Mouse (Mus musculus): ENCODE data around the gene Cers6. TPM values are rescaled to one million over a fixed set of nuclear protein-coding genes. Genes with fewer than 3 reads are reported as not detected.

Gene Cers6
- polyA plus RNA-seq, 1 experiment from 2014 or later: 24.1 TPM

DNA sequence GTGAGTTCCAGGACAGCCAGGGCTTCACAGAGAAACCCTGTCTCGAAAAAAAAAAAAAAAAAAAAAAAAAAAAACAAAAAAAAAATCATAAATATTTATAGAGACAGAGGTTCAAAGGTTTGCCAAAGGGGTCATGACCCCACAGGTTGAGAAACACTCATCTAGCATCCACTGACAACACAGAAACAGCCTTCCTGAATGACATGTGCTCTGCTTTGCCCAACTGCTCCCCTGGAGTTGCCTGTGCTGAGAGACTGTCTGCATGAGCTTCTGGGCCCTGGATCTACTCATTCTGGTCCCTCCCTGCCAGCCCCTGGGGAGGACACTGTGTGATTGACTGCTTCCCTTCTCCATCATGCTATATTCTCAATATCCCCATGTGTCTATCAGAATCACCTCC lies 190.4 kb downstream of the Cers6 start:
- peaks cover 19% of the 10 kb centered on the region for H3K4me1 ChIP-seq
- H3K27ac ChIP-seq: no peak overlapping the region
- no peak for DNase-seq (ENCODE audit: extremely low spot score, low spot score)
- peaks cover 26% of the 10 kb centered on the region for H3K27me3 ChIP-seq (ENCODE audit: poor library complexity, severe bottlenecking)
- no peaks in the 10 kb centered on the region for H3K9me3 ChIP-seq
- H3K36me3 ChIP-seq (replicated peaks): no peaks in the 10 kb centered on the region
- H3K4me3 ChIP-seq: no peak overlapping the region
- 57% methylated on average over 1 of the region's 1 CpGs for WGBS

DNA sequence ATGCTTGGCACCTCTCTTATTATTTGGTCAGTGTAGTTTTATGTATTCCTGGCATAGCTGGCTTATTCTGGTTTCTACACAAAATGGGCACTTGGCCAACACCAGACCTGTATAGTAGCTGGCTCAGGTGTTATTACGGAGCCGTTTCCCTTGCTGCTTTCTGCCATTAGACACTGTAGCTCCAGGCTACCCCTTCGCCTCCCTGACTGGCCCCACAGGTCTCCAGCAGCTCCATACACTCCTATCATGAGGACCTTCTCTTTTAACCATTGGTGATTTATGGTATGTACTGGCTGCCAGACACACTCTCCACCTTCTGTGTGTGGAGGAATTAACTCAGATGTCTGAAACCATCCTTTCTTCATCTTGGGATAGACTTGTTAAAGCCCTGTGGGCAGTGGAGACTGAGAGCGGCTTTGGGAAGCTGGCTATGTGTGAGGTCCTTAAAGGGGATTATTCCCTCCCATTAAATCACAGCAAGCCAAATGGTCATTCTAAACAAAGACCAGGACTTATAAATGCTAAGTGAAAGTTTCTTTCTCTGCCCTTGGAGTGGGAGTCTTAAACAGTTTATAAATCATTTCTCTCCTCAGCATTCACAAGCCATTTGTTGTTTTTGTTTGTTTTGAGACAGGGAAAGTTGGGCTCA lies 192.1 kb downstream of the Cers6 start:
- Histone ChIP-seq H3K27ac (no peak overlapping the region), H3K36me3 (replicated peaks) (no peaks in the 10 kb centered on the region), H3K27me3 (ENCODE audit: poor library complexity, severe bottlenecking) (peaks cover 26% of the 10 kb centered on the region), H3K9me3 (no peaks in the 10 kb centered on the region), H3K4me1 (peaks cover 21% of the 10 kb centered on the region), H3K4me3 (no peak overlapping the region)
- WGBS: 59% methylated on average over 4 of the region's 4 CpGs
- no peak for DNase-seq (ENCODE audit: extremely low spot score, low spot score)

DNA sequence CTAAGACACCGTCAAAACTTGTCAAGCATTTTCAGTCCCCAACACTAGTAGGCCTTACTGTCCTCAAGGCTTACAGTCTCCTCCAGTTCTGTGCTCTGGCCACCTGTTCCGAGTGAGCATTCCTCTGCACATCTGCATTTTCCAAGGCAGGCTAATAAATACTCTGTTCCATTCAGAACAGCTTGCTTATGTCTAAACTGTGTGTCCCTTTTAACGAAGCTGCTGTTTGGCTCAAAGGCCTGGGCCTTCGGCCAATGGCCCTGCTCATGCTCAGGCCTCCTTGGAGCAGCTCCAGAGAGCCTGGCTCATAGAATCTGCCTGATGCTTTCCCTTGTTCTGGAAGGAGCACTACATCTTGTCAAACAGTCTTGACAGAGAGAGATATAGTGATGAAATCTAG lies 193.0 kb downstream of the Cers6 start:
- no peak for DNase-seq (ENCODE audit: extremely low spot score, low spot score)
- H3K27ac ChIP-seq: no peak overlapping the region
- H3K9me3 ChIP-seq: no peaks in the 10 kb centered on the region
- peaks cover 20% of the 10 kb centered on the region for H3K4me1 ChIP-seq
- no peaks in the 10 kb centered on the region for H3K36me3 ChIP-seq (replicated peaks)
- H3K4me3 ChIP-seq: no peak overlapping the region
- peaks cover 26% of the 10 kb centered on the region for H3K27me3 ChIP-seq (ENCODE audit: poor library complexity, severe bottlenecking)
- 79% methylated on average over 4 of the region's 4 CpGs for WGBS

DNA sequence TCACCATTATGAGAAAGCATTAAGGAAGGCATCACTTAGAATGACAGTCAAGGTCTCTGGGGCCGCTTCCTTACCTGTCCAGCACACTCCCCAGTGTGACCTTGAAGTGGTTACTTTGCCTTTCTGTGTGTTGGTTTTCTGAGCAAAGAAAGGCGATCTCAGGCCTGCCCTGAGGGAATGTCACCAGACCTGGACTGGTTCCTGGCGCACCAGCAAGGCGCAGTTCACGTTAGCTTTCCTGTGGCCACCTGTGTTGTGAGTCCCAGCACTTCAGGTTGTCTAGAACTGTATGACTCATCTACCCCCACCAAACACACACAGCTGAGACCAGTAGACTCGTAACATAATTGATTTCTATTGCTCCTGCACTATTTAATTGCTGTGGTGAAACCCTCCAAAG lies 193.9 kb downstream of the Cers6 start:
- WGBS: 92% methylated on average over 6 of the region's 6 CpGs
- no peak overlapping the region for H3K4me3 ChIP-seq
- H3K27me3 ChIP-seq (ENCODE audit: poor library complexity, severe bottlenecking): peaks cover 26% of the 10 kb centered on the region
- H3K27ac ChIP-seq: no peak overlapping the region
- H3K4me1 ChIP-seq: peaks cover 16% of the 10 kb centered on the region
- H3K9me3 ChIP-seq: no peaks in the 10 kb centered on the region
- no peak for DNase-seq (ENCODE audit: extremely low spot score, low spot score)
- no peaks in the 10 kb centered on the region for H3K36me3 ChIP-seq (replicated peaks)

DNA sequence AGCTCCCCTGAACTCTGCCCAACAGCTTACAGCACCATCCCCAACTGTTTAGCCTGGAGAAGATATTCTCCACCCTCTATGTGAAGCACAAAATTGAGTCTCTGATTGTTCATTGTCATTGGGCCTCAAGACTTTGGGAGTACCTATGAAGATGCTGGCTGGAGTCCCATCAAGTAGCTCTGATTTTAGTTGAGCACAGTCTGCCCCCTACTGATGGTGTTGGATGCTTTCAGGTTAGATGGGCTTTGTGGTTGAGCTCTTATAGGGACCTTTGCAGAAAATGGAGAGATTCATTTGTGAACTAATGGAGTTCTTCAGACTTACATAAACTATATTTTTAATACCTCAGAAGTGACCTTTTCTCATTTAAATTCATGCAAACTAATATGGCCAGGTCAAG lies 200.1 kb downstream of the Cers6 start:
- Histone ChIP-seq H3K27ac (no peak overlapping the region), H3K4me3 (no peak overlapping the region), H3K27me3 (ENCODE audit: poor library complexity, severe bottlenecking) (no peaks in the 10 kb centered on the region), H3K9me3 (no peaks in the 10 kb centered on the region), H3K36me3 (replicated peaks) (no peaks in the 10 kb centered on the region), H3K4me1 (peaks cover 3% of the 10 kb centered on the region; the same call in 1 of the 2 replicates)
- DNase-seq (ENCODE audit: extremely low spot score, low spot score): no peak

DNA sequence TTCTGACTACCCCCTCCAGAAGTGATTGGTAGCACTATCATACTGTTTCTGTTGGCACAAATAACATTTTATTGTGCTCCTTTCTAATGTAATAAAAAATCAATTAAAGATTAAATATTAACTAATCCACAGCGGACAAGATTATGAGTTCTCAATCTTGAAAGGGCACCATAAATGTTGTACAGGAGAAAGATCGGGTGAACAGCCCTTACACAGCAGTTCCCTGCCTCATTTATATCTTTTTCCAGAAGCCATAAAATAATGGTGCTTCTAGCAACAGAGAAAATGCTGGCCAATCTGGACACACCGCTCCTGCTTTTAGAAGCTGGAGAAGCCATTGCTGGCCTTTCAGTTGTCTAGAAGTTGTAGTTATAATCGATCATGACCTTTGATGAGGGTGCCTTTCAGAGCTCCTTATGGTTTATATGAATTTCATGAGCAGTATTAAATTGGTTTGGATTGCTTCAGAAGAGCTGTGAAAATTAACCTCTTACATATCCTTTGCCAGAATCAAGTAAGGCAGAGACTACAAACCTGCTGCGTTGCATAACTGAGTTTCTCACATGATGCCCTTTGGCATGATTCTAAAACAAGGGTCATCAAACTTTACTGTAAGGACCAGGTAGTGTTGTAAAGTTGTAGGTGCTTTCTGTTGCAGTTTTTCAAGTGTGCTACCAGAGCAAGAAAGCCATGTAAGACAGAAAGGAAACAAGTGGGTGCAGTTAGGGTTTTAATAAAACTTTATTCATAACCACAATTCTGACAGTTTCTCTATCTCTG lies 200.9 kb downstream of the Cers6 start:
- Histone ChIP-seq H3K36me3 (replicated peaks) (no peaks in the 10 kb centered on the region; the same call in 1 of the 2 replicates), H3K4me3 (no peak overlapping the region), H3K9me3 (no peaks in the 10 kb centered on the region), H3K27ac (no peak overlapping the region), H3K4me1 (no peaks in the 10 kb centered on the region), H3K27me3 (ENCODE audit: poor library complexity, severe bottlenecking) (no peaks in the 10 kb centered on the region)
- 91% methylated on average over 5 of the region's 5 CpGs for WGBS
- DNase-seq (ENCODE audit: extremely low spot score, low spot score): no peak

DNA sequence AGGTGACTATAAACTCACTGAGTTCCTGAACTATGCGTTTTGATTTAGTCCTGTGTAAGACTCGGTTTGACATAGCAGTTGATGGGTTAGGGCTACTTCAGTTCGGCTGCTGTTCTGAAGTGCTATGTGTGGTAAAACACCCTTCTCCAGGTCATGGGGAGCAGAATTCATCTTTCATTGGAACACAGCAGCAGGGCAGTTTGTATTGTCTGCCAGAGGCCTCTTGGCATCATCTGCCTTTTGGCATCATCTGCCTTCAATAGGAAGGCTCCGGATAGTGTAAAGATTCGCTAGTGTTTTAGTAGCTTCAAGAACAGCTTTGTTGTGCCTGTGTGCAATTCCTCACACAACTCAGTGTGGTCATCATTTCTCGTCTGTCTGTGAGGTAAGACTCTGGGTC lies 203.5 kb downstream of the Cers6 start:
- WGBS: 89% methylated on average over 6 of the region's 6 CpGs
- H3K4me1 ChIP-seq: no peaks in the 10 kb centered on the region
- H3K27ac ChIP-seq: no peak overlapping the region

DNA sequence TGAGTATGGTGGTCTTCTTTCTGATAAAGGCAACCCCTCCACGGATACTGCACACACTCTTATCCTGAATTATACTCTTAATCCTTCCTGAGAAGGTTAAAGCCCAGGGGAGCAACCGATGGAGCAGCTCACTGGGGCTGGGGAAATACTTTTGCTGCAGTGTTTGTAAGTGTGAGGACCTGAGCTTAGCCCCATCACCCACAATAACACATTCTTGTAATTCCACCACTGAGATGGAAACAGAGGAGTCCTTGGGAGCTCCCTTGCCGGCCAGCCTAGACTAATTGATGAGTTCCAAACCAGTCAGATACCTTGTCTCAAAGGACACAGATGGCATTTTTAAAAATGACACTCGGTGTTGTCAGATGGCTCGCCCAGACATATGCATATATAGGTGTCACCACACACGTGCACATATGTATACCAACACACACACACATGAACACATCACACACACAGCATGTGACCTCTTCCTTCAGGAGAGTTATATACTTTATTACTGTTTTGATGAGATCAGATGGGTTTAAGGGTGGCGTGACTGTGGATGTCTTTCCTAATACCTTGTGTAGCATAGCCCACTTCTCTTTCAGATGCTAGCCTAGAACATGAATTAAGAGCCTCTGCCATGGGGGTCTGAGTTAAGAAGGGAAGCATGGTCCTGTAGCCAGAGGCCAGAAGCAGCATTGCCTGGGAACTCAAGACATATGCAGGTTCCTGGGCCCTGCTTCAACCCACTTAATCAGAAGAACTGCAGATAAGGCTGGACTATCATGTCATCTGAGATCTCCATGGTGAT lies 210.4 kb downstream of the Cers6 start:
- no peak for DNase-seq (ENCODE audit: extremely low spot score, low spot score)
- Histone ChIP-seq H3K4me3 (no peak overlapping the region), H3K36me3 (replicated peaks) (no peaks in the 10 kb centered on the region; the same call in 1 of the 2 replicates), H3K4me1 (no peaks in the 10 kb centered on the region), H3K27me3 (ENCODE audit: poor library complexity, severe bottlenecking) (no peaks in the 10 kb centered on the region), H3K27ac (no peak overlapping the region), H3K9me3 (no peaks in the 10 kb centered on the region)
- WGBS: 69% methylated on average over 7 of the region's 7 CpGs

More for the DNA sequence above, 203.5 kb downstream of the Cers6 start:
- H3K27me3 ChIP-seq (ENCODE audit: poor library complexity, severe bottlenecking): no peaks in the 10 kb centered on the region
- H3K36me3 ChIP-seq (replicated peaks): no peaks in the 10 kb centered on the region; the same call in 1 of the 2 replicates
- H3K4me3 ChIP-seq: no peak overlapping the region
- H3K9me3 ChIP-seq: no peaks in the 10 kb centered on the region
- DNase-seq (ENCODE audit: extremely low spot score, low spot score): no peak

DNA sequence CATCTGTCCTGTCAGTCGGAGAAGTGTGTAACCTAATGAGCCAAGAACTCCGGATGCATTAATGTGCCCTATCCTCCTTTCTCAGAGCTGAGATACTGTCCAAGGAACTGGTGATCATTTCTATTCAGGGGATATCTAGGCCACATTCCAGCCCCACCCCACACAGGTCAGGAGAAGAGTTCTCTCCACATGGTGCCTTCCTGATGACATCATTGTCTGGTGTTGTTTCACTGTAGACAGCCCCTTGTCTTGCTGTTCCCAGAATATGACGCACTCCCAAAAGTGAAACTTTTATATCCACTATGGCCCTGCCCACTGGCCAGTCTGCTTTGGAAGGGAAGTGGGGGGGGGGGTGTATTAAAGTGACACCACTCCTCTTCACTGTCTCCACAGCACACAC lies 215.9 kb downstream of the Cers6 start:
- Histone ChIP-seq H3K36me3 (replicated peaks) (no peaks in the 10 kb centered on the region), H3K27ac (no peak overlapping the region), H3K9me3 (no peaks in the 10 kb centered on the region), H3K4me1 (no peaks in the 10 kb centered on the region), H3K4me3 (no peak overlapping the region), H3K27me3 (ENCODE audit: poor library complexity, severe bottlenecking) (no peaks in the 10 kb centered on the region)
- WGBS: 95% methylated on average over 3 of the region's 3 CpGs
- no peak for DNase-seq (ENCODE audit: extremely low spot score, low spot score)

DNA sequence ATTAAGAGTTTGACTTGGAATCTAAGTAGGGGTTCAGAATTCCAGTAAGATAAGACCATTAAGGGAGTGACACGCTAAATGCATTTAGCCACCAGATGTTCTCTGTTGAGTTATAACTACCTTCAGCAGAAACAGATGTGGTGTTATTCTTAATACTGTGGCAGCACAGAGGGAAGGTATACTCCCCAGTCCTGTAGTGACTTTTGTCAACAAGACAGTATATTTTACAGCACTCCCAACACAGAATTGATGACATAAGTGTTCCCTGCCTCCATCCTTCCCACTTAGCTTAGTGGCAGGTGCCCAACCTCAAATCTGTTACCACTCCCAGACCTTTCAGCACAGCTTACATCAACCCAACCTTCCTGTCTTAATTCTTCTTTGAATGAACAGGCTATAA lies 219.5 kb downstream of the Cers6 start:
- Histone ChIP-seq H3K36me3 (replicated peaks) (no peaks in the 10 kb centered on the region), H3K4me1 (peaks cover 11% of the 10 kb centered on the region; the same call in 1 of the 2 replicates), H3K9me3 (no peaks in the 10 kb centered on the region), H3K27ac (no peak overlapping the region), H3K27me3 (ENCODE audit: poor library complexity, severe bottlenecking) (no peaks in the 10 kb centered on the region), H3K4me3 (no peak overlapping the region)
- no peak for DNase-seq (ENCODE audit: extremely low spot score, low spot score)
- 88% methylated on average over 1 of the region's 1 CpGs for WGBS

DNA sequence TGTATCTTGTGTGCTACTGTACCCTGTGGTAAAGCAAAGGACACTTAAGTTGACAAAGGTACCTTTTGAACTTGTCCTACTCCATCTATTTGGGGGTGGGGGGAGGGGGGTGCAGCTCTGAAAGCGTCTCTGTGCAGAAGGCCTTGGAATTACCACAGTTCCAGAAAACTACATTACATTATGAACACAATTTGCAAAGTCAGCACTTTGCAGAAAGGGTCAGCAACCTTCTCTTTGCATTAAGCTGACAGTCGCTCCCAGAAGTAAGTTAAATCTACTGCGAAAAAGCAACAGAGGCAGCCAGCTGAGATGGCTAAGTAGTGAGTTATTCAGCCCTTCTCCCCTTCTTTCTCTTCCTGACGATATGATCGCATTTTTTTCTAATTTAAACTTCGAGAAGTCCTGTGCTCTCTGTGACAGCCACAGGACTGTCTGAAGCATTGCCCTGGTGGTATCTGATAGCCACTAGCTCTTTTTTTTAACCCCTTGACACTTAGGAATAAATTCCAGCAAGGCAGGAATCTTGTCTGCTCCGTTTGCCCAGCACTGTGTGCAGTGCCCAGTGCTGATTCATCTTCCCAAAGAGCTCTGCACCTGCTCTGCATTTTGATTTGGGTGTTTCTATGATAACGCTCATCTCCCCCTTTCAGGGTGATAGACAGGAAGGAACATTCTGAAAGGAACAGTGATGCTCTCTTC lies 221.4 kb downstream of the Cers6 start:
- Histone ChIP-seq H3K9me3 (no peaks in the 10 kb centered on the region), H3K27me3 (ENCODE audit: poor library complexity, severe bottlenecking) (no peaks in the 10 kb centered on the region), H3K4me3 (no peak overlapping the region), H3K36me3 (replicated peaks) (no peaks in the 10 kb centered on the region), H3K27ac (no peak overlapping the region), H3K4me1 (peaks cover 25% of the 10 kb centered on the region)
- 71% methylated on average over 8 of the region's 8 CpGs for WGBS
- no peak for DNase-seq (ENCODE audit: extremely low spot score, low spot score)

DNA sequence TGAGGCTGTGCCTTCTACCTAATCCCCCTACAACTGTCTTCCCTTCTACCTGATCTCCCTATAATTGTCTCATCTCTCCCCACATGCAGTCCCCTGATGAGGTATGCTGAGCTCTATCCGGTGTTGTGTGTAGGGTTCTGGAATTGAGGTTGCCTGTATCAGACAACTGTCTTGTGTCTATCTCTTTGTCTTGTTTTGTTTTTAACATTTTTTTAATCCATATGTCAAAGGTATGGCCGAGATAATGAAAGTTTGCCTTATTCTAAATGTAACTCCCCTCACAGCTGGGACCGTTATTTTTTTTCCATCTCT lies 221.9 kb downstream of the Cers6 start:
- no peak overlapping the region for H3K27ac ChIP-seq
- peaks cover 27% of the 10 kb centered on the region for H3K4me1 ChIP-seq
- DNase-seq (ENCODE audit: extremely low spot score, low spot score): no peak
- no peak overlapping the region for H3K4me3 ChIP-seq
- WGBS: 93% methylated on average over 3 of the region's 3 CpGs
- no peaks in the 10 kb centered on the region for H3K27me3 ChIP-seq (ENCODE audit: poor library complexity, severe bottlenecking)
- no peaks in the 10 kb centered on the region for H3K9me3 ChIP-seq
- H3K36me3 ChIP-seq (replicated peaks): no peaks in the 10 kb centered on the region

Measured in forebrain, embryonic 10.5 days (tissue).